Mouse (Mus musculus) hematopoietic multipotent progenitor cell, adult 10-12 weeks (in vitro differentiated cells): ENCODE results near the gene Ndufaf4. TPM values are rescaled to one million over a fixed set of nuclear protein-coding genes. Genes with fewer than 3 reads are reported as not detected.

ENCODE experiments used
- polyA plus RNA-seq: library from polyadenylated mRNA; stranded (reverse); fragments of >175 nt; gene quantifications from 2 replicates; pipeline ENCODE4 v1.2.3, GENCODE M21; 2012; ENCODE audit warnings: low replicate concordance

Gene Ndufaf4
- polyA plus RNA-seq, result 6.5 and 8.1 TPM in 2 replicates

DNA sequence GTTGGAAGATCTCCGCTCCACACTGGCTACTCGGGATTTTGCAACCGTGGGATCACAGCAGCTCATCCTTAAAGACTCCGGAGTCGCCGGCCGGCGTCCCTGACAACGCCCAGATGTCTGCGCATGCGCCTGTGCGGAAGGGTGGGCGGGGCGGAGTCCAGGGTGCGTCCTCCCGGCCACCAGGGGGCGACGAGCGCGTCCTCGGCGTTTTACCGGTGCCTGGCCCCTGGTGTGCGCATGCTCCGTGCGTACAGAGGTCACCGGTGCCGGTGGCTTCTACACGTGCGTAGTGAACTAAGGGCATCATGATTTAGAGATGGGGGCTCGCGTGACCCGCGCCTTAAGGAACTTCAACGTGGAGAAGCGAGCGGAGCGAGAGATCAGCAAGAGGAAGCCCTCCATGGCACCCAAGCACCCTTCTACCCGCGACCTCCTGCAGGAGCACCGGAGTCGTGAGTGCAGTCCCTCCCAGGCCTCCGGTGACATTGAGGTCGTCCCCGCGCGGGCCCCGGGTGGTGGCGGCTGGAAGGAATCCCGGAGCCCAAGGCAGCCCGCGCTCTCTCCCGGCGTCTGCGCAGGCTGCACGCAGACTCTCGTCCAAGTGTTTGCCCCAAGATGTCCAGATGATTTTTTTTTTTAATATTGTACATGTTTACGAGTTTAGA is at the start of gene Ndufaf4:
Ndufaf4 (plus strand) TSS at position 233 of the 665 bp plus-strand sequence.

DNA sequence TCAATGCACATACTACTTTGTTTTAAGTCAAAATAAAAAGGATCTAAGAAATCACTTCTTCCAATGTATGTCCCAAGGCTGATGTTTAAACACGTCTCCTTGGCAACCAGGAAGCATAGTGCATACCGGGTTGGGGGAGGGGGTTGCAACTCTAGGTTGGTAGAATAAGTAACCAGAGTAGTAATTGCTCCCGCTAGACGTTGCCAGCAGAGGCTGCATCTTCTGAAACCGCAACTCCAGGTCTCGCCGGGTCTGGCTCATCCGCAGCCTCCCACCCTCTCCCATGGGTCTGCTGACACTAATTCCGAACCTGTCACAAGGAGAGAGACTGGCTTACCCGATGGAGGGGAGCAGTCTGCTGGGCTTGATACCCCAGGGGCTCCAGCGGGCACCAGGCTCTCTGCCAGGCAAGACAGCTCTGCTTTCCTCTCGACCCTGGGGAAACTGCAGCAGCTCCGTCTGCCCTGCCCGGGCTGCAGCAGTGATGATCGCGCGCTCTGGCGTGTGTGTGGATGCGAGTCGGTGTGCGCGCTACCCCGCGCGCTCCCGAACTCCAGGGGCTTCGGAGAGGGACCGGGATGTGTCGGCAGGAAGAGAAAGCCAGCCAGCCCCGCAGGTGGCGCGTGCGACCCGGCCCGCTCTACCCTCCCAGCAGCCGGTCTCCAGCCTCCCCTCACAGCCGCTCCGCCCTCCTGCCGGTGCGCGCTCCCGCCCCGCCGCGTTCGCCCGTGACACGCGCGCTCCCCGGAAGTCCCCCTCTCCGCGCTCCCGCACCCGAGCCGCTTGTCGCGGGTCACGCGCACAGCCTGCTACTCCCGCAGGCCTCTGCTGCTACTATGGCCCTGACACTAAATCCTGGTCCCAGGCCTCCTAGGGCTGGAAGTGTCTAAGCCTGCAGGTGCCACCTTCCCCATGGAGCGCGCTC is 47.2 kb upstream of the Ndufaf4 start, which contains the start of gene Klhl32:
Klhl32 (minus strand) TSS at position 724 of the 925 bp plus-strand sequence.

Other genes with a start within 250 kb of the Ndufaf4 start
- not detected in 2 replicates for gene Klhl32, start 47.0 kb upstream of the Ndufaf4 start, polyA plus RNA-seq
- gene Gpr63, start 68.3 kb downstream of the Ndufaf4 start, polyA plus RNA-seq, result 0.31 and 0.66 TPM in 2 replicates